Mouse (Mus musculus) liver, embryonic 14.5 days (tissue): ENCODE data around the gene Klra2. TPM values are rescaled to one million over a fixed set of nuclear protein-coding genes. Genes with fewer than 3 reads are reported as not detected.

Source experiments
- ATAC-seq: fragments of 200-750 bp; cut with Nextera tagmentation; 2 replicates; pipeline ENCODE4 v1.8.0; 2017; ENCODE audit warnings: moderate number of reproducible peaks, mild to moderate bottlenecking, moderate library complexity; ENCODE audit not compliant: insufficient read depth
- DNase-seq, 3 experiments: peaks; one replicate each; pipeline ENCODE4 v3.0.0-alpha.2; 2012 to 2013; ENCODE audit warnings: low read depth in 3 of 3, low spot score in 3 of 3
- H3K27ac ChIP-seq: fragments of 300-500 bp; sonication (generic); 2 replicates; pipeline ENCODE4 v1.5.1; 2014; ENCODE audit warnings: moderate library complexity, mild to moderate bottlenecking, control low read depth, inconsistent platforms
- H3K27me3 ChIP-seq: fragments of 300-500 bp; sonication (generic); 2 replicates; pipeline ENCODE4 v1.6.1; 2014; ENCODE audit warnings: mild to moderate bottlenecking, low read length, moderate library complexity; ENCODE audit not compliant: control insufficient read depth, insufficient read depth
- H3K36me3 ChIP-seq: fragments of 300-500 bp; sonication (generic); replicated peaks from 2 replicates; pipeline ENCODE4 v1.6.1; 2014; ENCODE audit warnings: low read depth; ENCODE audit not compliant: control insufficient read depth, insufficient read depth
- H3K4me1 ChIP-seq, 2 experiments: fragments of 200-500 bp in 1 of 2; fragments of 300-500 bp in 1 of 2; sonication (generic) in 1 of 2; replicated peaks; 2 replicates each; pipeline ENCODE4 v1.6.1; 2012 to 2014; ENCODE audit warnings: antibody characterized with exemption in 1 of 2, inconsistent platforms in 1 of 2, low read length in 1 of 2; ENCODE audit not compliant: control insufficient read depth in 2 of 2, insufficient read depth in 2 of 2
- H3K4me2 ChIP-seq: fragments of 300-500 bp; sonication (generic); 2 replicates; pipeline ENCODE4 v1.6.1; 2014; ENCODE audit warnings: low read depth, mild to moderate bottlenecking, control low read depth, moderate library complexity
- H3K4me3 ChIP-seq, 2 experiments: fragments of 200-500 bp in 1 of 2; fragments of 300-500 bp in 1 of 2; sonication (generic) in 1 of 2; 2 replicates each; pipeline ENCODE4 v1.5.1; 2012 to 2014; ENCODE audit warnings: low read depth in 2 of 2, low read length in 2 of 2, mild to moderate bottlenecking in 2 of 2, control low read depth in 1 of 2, inconsistent platforms in 1 of 2, moderate library complexity in 1 of 2; ENCODE audit not compliant: insufficient read depth in 1 of 2
- H3K9ac ChIP-seq: fragments of 300-500 bp; sonication (generic); replicated peaks from 2 replicates; pipeline ENCODE4 v1.6.1; 2014; ENCODE audit warnings: mild to moderate bottlenecking, control low read depth, moderate library complexity
- H3K9me3 ChIP-seq: fragments of 300-500 bp; sonication (generic); 2 replicates; pipeline ENCODE4 v1.6.1; 2016; ENCODE audit warnings: low read length, mixed read lengths; ENCODE audit not compliant: control insufficient read depth
- CTCF ChIP-seq: IDR thresholded peaks from 2 replicates; pipeline ENCODE4 v1.5.1; 2016; ENCODE audit warnings: antibody characterized with exemption, low read depth, control low read depth
- EP300 ChIP-seq: IDR thresholded peaks from 2 replicates; pipeline ENCODE4 v1.6.1; 2016; ENCODE audit warnings: antibody characterized with exemption, low read depth
- WGBS: fragments of 180-500 bp; shearing (Covaris S2); extraction: QIAGEN DNeasy Blood & Tissue Kit; methylation state at CpG from one replicate; pipeline ENCODE4 v1.1.7; 2014; ENCODE audit not compliant: insufficient replicate concordance; 5-methylcytosine and 5-hydroxymethylcytosine counted together
- polyA plus RNA-seq, 2 experiments: library from polyadenylated mRNA; depleted of rRNA in 1 of 2; stranded (reverse) in 1 of 2; unstranded in 1 of 2; fragments of >200 nt; fragmentation: Nextera tagmentation in 1 of 2; extraction: Ambion mirVana in 1 of 2; gene quantifications; 2 replicates each; pipeline versions ENCODE4 v1.2.1 to v1.2.3; 2012 to 2014

Gene Klra2
- polyA plus RNA-seq, 2 experiments, result 0.35 to 0.52 TPM

- no peak for TF ChIP-seq EP300
- no peak for TF ChIP-seq CTCF
- no peak overlapping the region for H3K4me2 ChIP-seq
- H3K9me3 ChIP-seq, result no peaks in the 10 kb centered on the region
- H3K27me3 ChIP-seq, result no peaks in the 10 kb centered on the region
- H3K27ac ChIP-seq, result no peak overlapping the region
- H3K4me1 ChIP-seq, result no peaks in the 10 kb centered on the region; a peak in 1 of 4 replicates
- H3K9ac ChIP-seq, result no peak overlapping the region
- H3K36me3 ChIP-seq, result no peaks in the 10 kb centered on the region
- DNase-seq (no peak), ATAC-seq (no peak)
- no peak overlapping the region for H3K4me3 ChIP-seq
- 30% methylated on average over 1 of the region's 1 CpGs for WGBS
Measured at GRCm38 (mm10) chr6:131270312-131270711, 23.1 kb upstream of the Klra2 start.

GRCm38 (mm10) chr6:131269599-131269998 lies 22.4 kb upstream of the Klra2 start:
- Histone ChIP-seq H3K4me2 (no peak overlapping the region), H3K9me3 (no peaks in the 10 kb centered on the region), H3K27ac (no peak overlapping the region), H3K27me3 (no peaks in the 10 kb centered on the region), H3K9ac (no peak overlapping the region), H3K4me1 (no peaks in the 10 kb centered on the region; a peak in 1 of 4 replicates), H3K4me3 (no peak overlapping the region), H3K36me3 (no peaks in the 10 kb centered on the region)
- no peak for TF ChIP-seq EP300
- no peak for TF ChIP-seq CTCF
- no peak for ATAC-seq
- WGBS, result 59% methylated on average over 2 of the region's 2 CpGs
- DNase-seq, result no peak

GRCm38 (mm10) chr6:131264175-131264574 lies 17.0 kb upstream of the Klra2 start:
- H3K27ac ChIP-seq, result no peak overlapping the region
- TF ChIP-seq EP300 (no peak), CTCF (no peak)
- 56% methylated on average over 5 of the region's 5 CpGs for WGBS

GRCm38 (mm10) chr6:131262778-131263177 lies 15.6 kb upstream of the Klra2 start:
- WGBS, result 34% methylated on average over 3 of the region's 3 CpGs

More at GRCm38 (mm10) chr6:131264175-131264574, 17.0 kb upstream of the Klra2 start:
- DNase-seq, result no peak
- Histone ChIP-seq H3K4me2 (no peak overlapping the region), H3K4me3 (no peak overlapping the region), H3K4me1 (no peaks in the 10 kb centered on the region; a peak in 1 of 4 replicates), H3K9me3 (no peaks in the 10 kb centered on the region), H3K9ac (no peak overlapping the region), H3K36me3 (no peaks in the 10 kb centered on the region), H3K27me3 (no peaks in the 10 kb centered on the region)
- no peak for ATAC-seq

GRCm38 (mm10) chr6:131262009-131262408 lies 14.8 kb upstream of the Klra2 start:
- 65% methylated on average over 3 of the region's 3 CpGs for WGBS
- no peaks in the 10 kb centered on the region for H3K4me1 ChIP-seq
- H3K4me2 ChIP-seq, result no peak overlapping the region
- no peak for TF ChIP-seq EP300
- TF ChIP-seq CTCF, result no peak
- no peaks in the 10 kb centered on the region for H3K36me3 ChIP-seq
- H3K9me3 ChIP-seq, result no peaks in the 10 kb centered on the region
- no peak overlapping the region for H3K4me3 ChIP-seq
- H3K9ac ChIP-seq, result no peak overlapping the region
- no peak for DNase-seq
- no peaks in the 10 kb centered on the region for H3K27me3 ChIP-seq
- no peak overlapping the region for H3K27ac ChIP-seq
- ATAC-seq, result no peak

More at GRCm38 (mm10) chr6:131262778-131263177, 15.6 kb upstream of the Klra2 start:
- Histone ChIP-seq H3K27ac (no peak overlapping the region), H3K9me3 (no peaks in the 10 kb centered on the region), H3K4me2 (no peak overlapping the region), H3K9ac (no peak overlapping the region), H3K4me1 (no peaks in the 10 kb centered on the region), H3K27me3 (no peaks in the 10 kb centered on the region), H3K4me3 (no peak overlapping the region), H3K36me3 (no peaks in the 10 kb centered on the region)
- no peak for TF ChIP-seq CTCF
- TF ChIP-seq EP300, result no peak
- ATAC-seq (no peak), DNase-seq (no peak)
